Mouse (Mus musculus) fibroblast of lung, adult 2 months (primary cell): ENCODE results near the gene Serpinb2.

Source experiments
- DNase-seq: peaks from one replicate; pipeline ENCODE4 v3.0.0-alpha.2; 2011; ENCODE audit warnings: low read depth

Gene Serpinb2

GRCm38 (mm10) chr1:107511252-107511651, at the start of gene Serpinb2:
Gene Serpinb2 (plus strand): TSS chr1:107511423.
- DNase-seq: no peak

- no peak for DNase-seq
These were observed 31.3 kb upstream of the Serpinb2 start for GRCm38 (mm10) chr1:107479909-107480308.

- peak; percentile 24 for DNase-seq
These were observed 29.8 kb upstream of the Serpinb2 start for GRCm38 (mm10) chr1:107481452-107481851.

GRCm38 (mm10) chr1:107489577-107489976, 21.6 kb upstream of the Serpinb2 start:
- DNase-seq: no peak

- DNase-seq: no peak
These were observed 14.4 kb upstream of the Serpinb2 start for GRCm38 (mm10) chr1:107496789-107497188.

- DNase-seq: no peak
These were observed 9.2 kb upstream of the Serpinb2 start for GRCm38 (mm10) chr1:107502025-107502424.

GRCm38 (mm10) chr1:107503294-107503693, 7.9 kb upstream of the Serpinb2 start:
- DNase-seq: no peak

- no peak for DNase-seq
These were observed 5.2 kb upstream of the Serpinb2 start for GRCm38 (mm10) chr1:107505898-107506562.

- no peak for DNase-seq
These were observed 1.2 kb downstream of the Serpinb2 start for GRCm38 (mm10) chr1:107512194-107513138.

GRCm38 (mm10) chr1:107513530-107513929, 2.3 kb downstream of the Serpinb2 start:
- DNase-seq: no peak

- DNase-seq: no peak
These were observed 4.7 kb downstream of the Serpinb2 start for GRCm38 (mm10) chr1:107515839-107516498.

GRCm38 (mm10) chr1:107525592-107525991, 14.4 kb downstream of the Serpinb2 start:
- no peak for DNase-seq

- DNase-seq: no peak
These were observed 17.3 kb downstream of the Serpinb2 start for GRCm38 (mm10) chr1:107528325-107529078.

GRCm38 (mm10) chr1:107529365-107530052, 18.3 kb downstream of the Serpinb2 start:
- DNase-seq: no peak

- DNase-seq: no peak
These were observed 22.5 kb downstream of the Serpinb2 start for GRCm38 (mm10) chr1:107533736-107534135.

- DNase-seq: no peak
These were observed 26.2 kb downstream of the Serpinb2 start for GRCm38 (mm10) chr1:107537435-107537834.

- no peak for DNase-seq
These were observed 48.3 kb downstream of the Serpinb2 start for GRCm38 (mm10) chr1:107559494-107559893.

GRCm38 (mm10) chr1:107562110-107562509, 50.9 kb downstream of the Serpinb2 start:
- no peak for DNase-seq

- DNase-seq: no peak
These were observed 54.4 kb downstream of the Serpinb2 start for GRCm38 (mm10) chr1:107565644-107566043.

GRCm38 (mm10) chr1:107576094-107576493, 64.9 kb downstream of the Serpinb2 start:
- no peak for DNase-seq

- no peak for DNase-seq
These were observed 66.3 kb downstream of the Serpinb2 start for GRCm38 (mm10) chr1:107577514-107577913.
